Mouse (Mus musculus) cerebellum, adult 2 months (tissue): ENCODE results near the gene Lmx1b. TPM values are rescaled to one million over a fixed set of nuclear protein-coding genes. Genes with fewer than 3 reads are reported as not detected.
A peak's percentile ranks its signal among the peaks of the same experiment; 100 is the strongest.

Source experiments
- DNase-seq, 2 experiments: peaks; one replicate each; pipeline ENCODE4 v3.0.0; 2021
- H3K27ac ChIP-seq: fragments of 200-500 bp; 2 replicates; pipeline ENCODE4 v1.5.1; 2012; ENCODE audit warnings: low read length, control low read depth, inconsistent platforms; ENCODE audit not compliant: insufficient read depth
- H3K27me3 ChIP-seq: fragments of 200-500 bp; 2 replicates; pipeline ENCODE4 v1.6.1; 2012; ENCODE audit warnings: inconsistent platforms, mild to moderate bottlenecking, low read length, moderate library complexity; ENCODE audit not compliant: control insufficient read depth, insufficient read depth
- H3K4me1 ChIP-seq: fragments of 200-500 bp; 2 replicates; pipeline ENCODE4 v1.6.1; 2011; ENCODE audit warnings: low read length; ENCODE audit not compliant: control insufficient read depth, insufficient read depth
- H3K4me3 ChIP-seq: fragments of 200-500 bp; replicated peaks from 2 replicates; pipeline ENCODE3; 2011; ENCODE audit warnings: mild to moderate bottlenecking, low read depth, low read length, control low read depth; ENCODE audit not compliant: insufficient read depth
- CTCF ChIP-seq: fragments of 200-500 bp; IDR thresholded peaks from 2 replicates; pipeline ENCODE4 v1.5.1; 2011; ENCODE audit warnings: low read depth, mild to moderate bottlenecking, control low read depth, low read length, moderate library complexity, borderline replicate concordance; ENCODE audit not compliant: insufficient read depth
- POLR2A ChIP-seq: fragments of 200-500 bp; IDR thresholded peaks from 2 replicates; pipeline ENCODE4 v1.6.1; 2011; ENCODE audit warnings: low read length, control low read depth, borderline replicate concordance; ENCODE audit not compliant: insufficient read depth
- WGBS: fragments of 180-500 bp; shearing (Covaris S2); methylation state at CpG from one replicate; pipeline ENCODE4 v1.1.7; 2018; 5-methylcytosine and 5-hydroxymethylcytosine counted together
- polyA plus RNA-seq: library from polyadenylated mRNA; depleted of rRNA; stranded (reverse); fragments of >200 nt; gene quantifications from 2 replicates; pipeline ENCODE4 v1.2.3, GENCODE M21; 2012

Gene Lmx1b
- polyA plus RNA-seq, 1 experiment: 0.84 TPM

DNA sequence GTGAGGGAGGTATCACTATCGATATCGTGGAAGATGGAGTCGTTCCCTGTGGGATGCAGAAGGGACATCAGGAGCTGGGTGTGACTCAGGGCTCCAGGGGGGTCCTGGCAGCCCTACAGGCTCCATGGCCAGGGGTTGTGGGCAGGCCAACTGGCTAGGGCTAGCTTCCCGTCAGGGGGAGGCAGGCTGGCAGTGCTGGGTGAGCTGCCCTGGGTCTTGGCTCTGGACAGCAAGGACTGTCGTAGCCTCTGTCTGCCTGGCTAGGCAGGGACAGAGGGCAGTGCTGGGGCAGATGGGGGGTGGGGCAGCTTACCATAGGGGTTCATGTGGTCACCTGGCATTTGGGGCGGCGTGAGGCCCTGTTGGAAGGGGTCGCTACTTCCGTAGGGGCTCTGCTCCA is 75.6 kb downstream of the Lmx1b start:
- DNase-seq: peak in 1 of 2 experiments; percentile 21
- 42% methylated on average over 9 of the region's 9 CpGs for WGBS
- no peak overlapping the region for H3K27ac ChIP-seq
- no peaks in the 10 kb centered on the region for H3K27me3 ChIP-seq
- H3K4me1 ChIP-seq: peaks cover 4% of the 10 kb centered on the region; the same call in 1 of the 2 replicates
- TF ChIP-seq POLR2A (no peak), CTCF (no peak)
- H3K4me3 ChIP-seq: no peak overlapping the region

DNA sequence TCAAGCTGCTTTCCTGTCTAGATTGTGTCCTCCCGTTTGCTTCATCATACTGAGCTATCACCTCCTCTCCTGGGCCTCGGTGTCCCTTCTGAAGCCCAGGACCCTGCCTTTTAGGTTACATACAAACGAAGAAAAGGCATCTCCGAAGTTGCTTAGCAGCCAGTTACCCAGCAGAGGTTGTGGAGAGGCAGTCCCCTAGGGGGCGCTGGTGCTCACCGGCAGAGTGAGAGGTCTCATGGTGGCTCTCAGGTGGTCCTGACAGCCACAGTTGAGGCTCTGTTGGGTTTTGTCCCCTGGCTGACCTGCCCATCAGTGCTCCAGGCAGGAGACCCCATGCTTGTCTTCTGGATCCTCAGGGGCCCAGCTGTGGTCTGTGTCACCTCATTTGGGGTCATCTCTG is 80.6 kb downstream of the Lmx1b start:
- no peaks in the 10 kb centered on the region for H3K27me3 ChIP-seq
- WGBS: 9% methylated on average over 6 of the region's 6 CpGs
- peak in 1 of 2 experiments; percentile 41 for DNase-seq
- peaks cover 2% of the 10 kb centered on the region; the same call in 1 of the 2 replicates for H3K4me1 ChIP-seq
- TF ChIP-seq CTCF: peak; percentile 43; the same call in 1 of the 2 replicates
- no peak for TF ChIP-seq POLR2A
- H3K4me3 ChIP-seq: no peak overlapping the region
- no peak overlapping the region for H3K27ac ChIP-seq

GRCm38 (mm10) chr2:33559334-33559733 is 81.0 kb downstream of the Lmx1b start:
- Histone ChIP-seq H3K4me3 (no peak overlapping the region), H3K27ac (no peak overlapping the region), H3K4me1 (peaks cover 3% of the 10 kb centered on the region), H3K27me3 (no peaks in the 10 kb centered on the region)
- TF ChIP-seq CTCF (no peak), POLR2A (no peak)
- 14% methylated on average over 7 of the region's 7 CpGs for WGBS
- DNase-seq: no peak

- TF ChIP-seq POLR2A (no peak), CTCF (peak; percentile 99)
- peaks cover 6% of the 10 kb centered on the region for H3K4me1 ChIP-seq
- H3K27me3 ChIP-seq: no peaks in the 10 kb centered on the region
- DNase-seq: peak; percentile 75 to 88
- H3K27ac ChIP-seq: no peak overlapping the region
- H3K4me3 ChIP-seq: no peak overlapping the region
- WGBS: 4% methylated on average over 6 of the region's 6 CpGs
These were observed 82.1 kb downstream of the Lmx1b start for GRCm38 (mm10) chr2:33558233-33558632.

DNA sequence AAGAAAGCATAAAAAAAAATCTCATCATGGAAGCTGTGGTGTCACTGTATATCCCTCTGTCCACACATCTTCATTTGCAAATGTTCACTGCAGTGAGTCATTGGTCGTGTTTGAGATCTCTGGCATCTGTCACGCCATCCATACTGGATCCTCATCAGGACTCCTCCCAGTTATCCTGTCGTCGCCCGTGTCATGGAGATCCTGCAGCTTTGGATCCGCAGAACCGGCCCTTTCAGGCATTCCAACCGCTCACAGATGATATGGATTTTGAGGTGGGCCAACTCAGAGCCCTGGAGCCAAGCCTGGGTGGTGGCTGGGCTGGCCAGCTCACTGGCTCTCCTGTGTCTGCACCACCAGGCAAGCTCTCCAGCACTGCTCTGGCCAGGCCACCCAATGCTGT is 84.7 kb downstream of the Lmx1b start:
- 62% methylated on average over 8 of the region's 8 CpGs for WGBS
- peaks cover 6% of the 10 kb centered on the region for H3K4me1 ChIP-seq
- no peak overlapping the region for H3K27ac ChIP-seq
- H3K4me3 ChIP-seq: no peak overlapping the region
- no peak for DNase-seq
- no peaks in the 10 kb centered on the region for H3K27me3 ChIP-seq
- no peak for TF ChIP-seq CTCF
- no peak for TF ChIP-seq POLR2A

DNA sequence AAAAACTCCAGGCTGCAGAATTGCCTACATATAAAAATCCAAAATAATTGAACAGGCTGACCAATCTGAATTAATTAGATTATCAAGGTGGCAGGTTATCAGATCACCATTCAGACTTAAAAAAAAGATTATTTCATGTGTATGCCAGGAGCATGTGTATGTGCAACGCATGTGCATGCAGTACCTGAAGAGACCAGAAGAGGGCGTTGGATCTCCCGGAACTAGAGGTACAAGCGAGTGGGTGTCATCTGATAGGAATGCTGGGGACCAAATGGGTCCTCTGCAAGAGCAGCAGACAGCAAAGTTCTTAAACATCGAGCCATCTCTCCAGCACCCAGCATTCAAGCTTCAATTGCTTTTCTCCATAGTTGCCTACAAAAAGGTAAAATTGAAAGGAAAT is 87.6 kb downstream of the Lmx1b start:
- H3K4me3 ChIP-seq: no peak overlapping the region
- peaks cover 6% of the 10 kb centered on the region for H3K4me1 ChIP-seq
- 57% methylated on average over 5 of the region's 5 CpGs for WGBS
- no peak overlapping the region for H3K27ac ChIP-seq
- DNase-seq: no peak
- H3K27me3 ChIP-seq: no peaks in the 10 kb centered on the region
- TF ChIP-seq CTCF (peak; percentile 32; the same call in 1 of the 2 replicates), POLR2A (no peak)

DNA sequence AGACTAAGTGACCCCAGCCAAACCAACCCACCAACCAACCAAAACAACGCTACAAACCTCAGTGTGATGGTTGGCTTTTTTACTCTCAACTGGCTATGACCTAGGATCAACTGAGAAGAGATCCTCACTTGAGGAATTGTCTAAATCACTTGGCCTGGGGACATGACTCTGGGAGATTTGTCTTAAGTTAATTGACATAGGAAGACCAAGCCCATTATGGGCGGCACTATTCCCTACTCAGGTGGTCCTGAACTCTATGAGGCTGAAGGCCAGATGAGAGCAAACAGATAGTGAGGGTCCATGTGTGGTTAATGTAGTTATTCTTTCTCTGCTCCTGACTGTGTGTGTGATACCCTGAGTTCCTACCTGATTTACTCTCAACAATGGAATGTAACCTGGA is 92.7 kb downstream of the Lmx1b start:
- no peak overlapping the region for H3K4me3 ChIP-seq
- H3K4me1 ChIP-seq: peaks cover 24% of the 10 kb centered on the region
- TF ChIP-seq POLR2A: no peak
- no peak for TF ChIP-seq CTCF
- no peaks in the 10 kb centered on the region for H3K27me3 ChIP-seq
- DNase-seq: peak in 1 of 2 experiments; percentile 19
- H3K27ac ChIP-seq: peak overlapping the region; percentile 81; the same call in 1 of the 2 replicates
- 73% methylated on average over 2 of the region's 2 CpGs for WGBS

DNA sequence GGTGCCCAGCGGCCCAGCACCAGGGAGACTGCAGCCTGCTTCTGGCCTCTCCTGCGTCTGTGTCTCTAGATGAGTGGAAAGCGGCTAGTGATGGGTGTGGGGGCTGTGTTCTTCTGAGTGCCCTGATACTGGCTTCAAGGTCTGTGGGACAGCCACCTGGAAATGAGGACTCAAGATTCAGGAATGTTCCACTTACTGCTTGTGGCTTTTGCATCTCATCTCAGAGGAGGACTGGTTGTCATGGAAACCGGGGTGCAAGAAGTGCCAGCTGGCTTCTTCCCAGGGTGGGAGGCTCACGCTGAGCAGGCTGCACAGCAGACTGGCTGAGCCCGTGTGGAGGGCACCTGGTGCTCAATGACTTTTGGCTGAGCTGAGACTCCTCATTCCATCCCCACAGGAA is 93.4 kb downstream of the Lmx1b start:
- DNase-seq: peak; percentile 97
- 4% methylated on average over 6 of the region's 6 CpGs for WGBS
- Histone ChIP-seq H3K27me3 (no peaks in the 10 kb centered on the region), H3K4me3 (no peak overlapping the region), H3K4me1 (peaks cover 24% of the 10 kb centered on the region), H3K27ac (peak overlapping the region; percentile 81)
- TF ChIP-seq POLR2A (peak; percentile 30; the same call in 1 of the 2 replicates), CTCF (no peak)
